Mouse (Mus musculus) limb, embryonic 15.5 days (tissue): ENCODE results near the gene Pigyl. TPM values are rescaled to one million over a fixed set of nuclear protein-coding genes. Genes with fewer than 3 reads are reported as not detected.

Experiments used
- ATAC-seq: fragments of 200-750 bp; cut with Nextera tagmentation; 2 replicates; pipeline ENCODE4 v1.8.0; 2017; ENCODE audit warnings: low read depth, moderate TSS enrichment; ENCODE audit not compliant: insufficient number of reproducible peaks, low FRiP score, low TSS enrichment
- H3K27ac ChIP-seq: fragments of 300-500 bp; sonication (generic); 2 replicates; pipeline ENCODE4 v1.5.1; 2015; ENCODE audit warnings: moderate library complexity, mild to moderate bottlenecking, inconsistent platforms
- H3K27me3 ChIP-seq: fragments of 300-500 bp; sonication (generic); 2 replicates; pipeline ENCODE4 v1.6.1; 2015; ENCODE audit warnings: inconsistent platforms
- H3K36me3 ChIP-seq: fragments of 300-500 bp; sonication (generic); 2 replicates; pipeline ENCODE4 v1.6.1; 2015; ENCODE audit warnings: inconsistent platforms
- H3K4me1 ChIP-seq: fragments of 300-500 bp; sonication (generic); 2 replicates; pipeline ENCODE4 v1.6.1; 2015; ENCODE audit warnings: inconsistent platforms
- H3K4me2 ChIP-seq: fragments of 300-500 bp; sonication (generic); 2 replicates; pipeline ENCODE4 v1.6.1; 2015; ENCODE audit warnings: mild to moderate bottlenecking, inconsistent platforms
- H3K4me3 ChIP-seq: fragments of 300-500 bp; sonication (generic); 2 replicates; pipeline ENCODE4 v1.5.1; 2015; ENCODE audit warnings: mild to moderate bottlenecking, inconsistent platforms
- H3K9ac ChIP-seq: fragments of 300-500 bp; sonication (generic); 2 replicates; pipeline ENCODE4 v1.6.1; 2015; ENCODE audit warnings: inconsistent platforms
- H3K9me3 ChIP-seq: fragments of 300-500 bp; sonication (generic); 2 replicates; pipeline ENCODE4 v1.6.1; 2016; ENCODE audit warnings: inconsistent platforms
- WGBS: fragments of 180-500 bp; shearing (Covaris S2); methylation state at CpG from one replicate; pipeline ENCODE4 v1.1.7; 2015; 5-methylcytosine and 5-hydroxymethylcytosine counted together
- microRNA-seq: library from miRNA; unstranded; fragments of <30 nt; microRNA quantifications from one replicate; pipeline ENCODE4, GENCODE M21; 2016
- polyA plus RNA-seq: library from polyadenylated mRNA; unstranded; fragments of >200 nt; fragmentation: Nextera tagmentation; extraction: Ambion mirVana; gene quantifications from 2 replicates; pipeline ENCODE4 v1.2.1, GENCODE M21; 2015

Pigyl gene
- polyA plus RNA-seq, 1 experiment from 2014 or later: 78.2 TPM

- peak overlapping the region; percentile 17; the same call in 1 of the 2 replicates for H3K27ac ChIP-seq
- peak overlapping the region; percentile 61 for H3K4me3 ChIP-seq
- 1% methylated on average over 53 of the region's 54 CpGs for WGBS
- H3K27me3 ChIP-seq: no peaks in the 10 kb centered on the region
- H3K36me3 ChIP-seq: no peaks in the 10 kb centered on the region
- peak overlapping the region; percentile 71 for H3K9ac ChIP-seq
- H3K9me3 ChIP-seq: no peaks in the 10 kb centered on the region; the same call in 1 of the 2 replicates
- H3K4me1 ChIP-seq: peaks cover 6% of the 10 kb centered on the region; the same call in 1 of the 2 replicates
- ATAC-seq: 0 out of 2 replicates have a peak, but pooled peaks have one; percentile 8
- H3K4me2 ChIP-seq: peak overlapping the region; percentile 94
These were observed 8.3 kb downstream of the Pigyl start for GRCm38 (mm10) chr9:22164711-22165668.

GRCm38 (mm10) chr9:22165964-22166363, 9.3 kb downstream of the Pigyl start:
- whole genome bisulfite sequencing: 58% methylated on average over 6 of the region's 6 CpGs
- Histone ChIP-seq H3K27ac (no peak overlapping the region), H3K36me3 (no peaks in the 10 kb centered on the region), H3K4me2 (no peak overlapping the region), H3K4me3 (no peak overlapping the region), H3K9me3 (no peaks in the 10 kb centered on the region; the same call in 1 of the 2 replicates), H3K9ac (no peak overlapping the region), H3K27me3 (no peaks in the 10 kb centered on the region), H3K4me1 (peaks cover 6% of the 10 kb centered on the region; the same call in 1 of the 2 replicates)
- no peak for ATAC-seq

DNA sequence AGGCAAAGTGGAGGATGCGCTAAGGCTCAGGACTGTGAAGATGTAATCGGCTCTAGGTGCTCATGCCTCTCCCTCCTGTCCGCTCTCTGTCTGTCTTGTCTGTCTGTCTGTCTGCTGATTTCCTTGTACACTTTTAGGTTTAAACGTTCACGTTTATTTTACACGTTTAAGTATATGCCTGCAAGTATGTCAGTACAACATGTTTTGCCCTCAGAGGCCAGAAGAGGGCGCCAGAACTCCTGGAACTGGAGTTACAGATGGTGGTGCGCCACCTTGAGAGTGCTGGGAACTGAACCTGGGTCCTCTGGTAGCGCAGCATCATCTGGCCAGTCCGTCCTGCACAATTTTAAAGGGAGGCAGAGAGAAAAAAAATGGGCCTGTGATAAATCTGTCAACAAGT, 10.0 kb downstream of the Pigyl start:
- 89% methylated on average over 10 of the region's 10 CpGs for WGBS
- H3K9me3 ChIP-seq: no peaks in the 10 kb centered on the region; the same call in 1 of the 2 replicates
- H3K36me3 ChIP-seq: no peaks in the 10 kb centered on the region
- no peak overlapping the region for H3K4me3 ChIP-seq
- H3K4me1 ChIP-seq: peaks cover 6% of the 10 kb centered on the region; the same call in 1 of the 2 replicates
- H3K9ac ChIP-seq: no peak overlapping the region
- no peak overlapping the region for H3K27ac ChIP-seq
- H3K4me2 ChIP-seq: no peak overlapping the region
- no peak for ATAC-seq
- H3K27me3 ChIP-seq: no peaks in the 10 kb centered on the region

DNA sequence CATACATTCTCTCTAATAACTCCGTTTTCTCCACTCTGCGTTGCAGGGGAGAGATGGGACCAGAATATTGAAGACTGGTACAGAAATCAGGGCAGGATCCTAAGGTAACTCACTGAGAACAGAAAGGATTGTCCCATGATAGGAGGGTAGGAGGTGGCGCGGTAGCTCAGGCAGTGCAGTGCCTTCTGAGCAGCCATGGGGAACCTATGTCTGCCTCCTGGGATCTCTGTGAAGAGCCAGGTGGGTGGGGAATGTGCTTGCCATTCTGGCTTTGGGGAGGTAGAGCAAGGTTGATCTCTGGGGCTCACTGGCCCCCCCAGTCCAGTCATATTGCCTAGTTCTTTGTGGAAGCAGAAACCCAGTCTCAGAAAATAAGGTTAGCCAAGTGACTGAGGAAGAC, 11.1 kb downstream of the Pigyl start:
- Histone ChIP-seq H3K36me3 (no peaks in the 10 kb centered on the region), H3K4me3 (no peak overlapping the region), H3K27ac (no peak overlapping the region), H3K9ac (no peak overlapping the region), H3K4me2 (no peak overlapping the region), H3K9me3 (no peaks in the 10 kb centered on the region; the same call in 1 of the 2 replicates), H3K27me3 (no peaks in the 10 kb centered on the region), H3K4me1 (peaks cover 6% of the 10 kb centered on the region; the same call in 1 of the 2 replicates)
- ATAC-seq: no peak
- 98% methylated on average over 4 of the region's 4 CpGs for WGBS

DNA sequence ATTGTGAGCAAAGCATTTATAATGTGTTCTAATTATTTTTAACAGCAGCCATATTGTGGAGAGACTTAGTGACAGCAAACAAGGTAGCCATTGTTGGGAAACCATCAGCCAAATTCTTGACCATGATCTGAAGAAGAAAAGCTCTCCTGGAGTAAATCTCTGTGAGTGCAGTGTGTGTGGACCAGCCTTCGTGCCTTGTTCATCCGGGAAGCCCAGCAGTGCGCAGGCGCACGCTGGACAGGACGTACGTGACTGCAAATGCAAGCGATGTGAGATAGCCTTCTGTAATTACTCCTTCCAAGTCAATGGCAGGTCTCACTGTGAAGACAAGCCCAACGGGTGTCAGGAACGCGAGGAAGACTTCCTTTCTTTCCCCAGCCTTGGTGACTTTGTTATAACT, 12.7 kb downstream of the Pigyl start:
- Histone ChIP-seq H3K36me3 (no peaks in the 10 kb centered on the region), H3K27ac (no peak overlapping the region), H3K4me2 (no peak overlapping the region), H3K9me3 (no peaks in the 10 kb centered on the region; the same call in 1 of the 2 replicates), H3K27me3 (no peaks in the 10 kb centered on the region), H3K4me3 (no peak overlapping the region), H3K4me1 (peaks cover 6% of the 10 kb centered on the region; the same call in 1 of the 2 replicates), H3K9ac (no peak overlapping the region)
- 93% methylated on average over 11 of the region's 11 CpGs for WGBS
- ATAC-seq: no peak

DNA sequence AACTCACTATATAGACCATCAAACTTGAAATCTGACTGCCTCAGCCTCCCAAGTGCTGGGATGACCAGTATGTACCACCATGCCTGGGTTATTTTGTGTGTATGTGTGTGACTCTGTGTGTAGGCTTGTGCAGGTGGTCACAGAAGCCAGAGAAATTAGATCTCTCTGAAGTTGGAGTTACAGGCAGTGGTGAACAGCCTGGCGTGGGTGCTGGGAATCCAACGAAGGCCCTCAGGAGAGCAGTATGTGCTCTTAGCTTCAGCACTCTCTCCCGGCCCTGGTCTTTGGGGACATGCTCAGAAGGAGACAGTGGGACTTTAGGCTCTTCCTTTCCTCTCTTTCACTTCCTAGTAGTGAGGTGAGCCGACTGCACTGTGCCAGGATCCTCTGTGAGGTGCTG, 15.7 kb downstream of the Pigyl start:
- Histone ChIP-seq H3K9ac (no peak overlapping the region), H3K4me2 (no peak overlapping the region), H3K4me3 (no peak overlapping the region), H3K36me3 (no peaks in the 10 kb centered on the region), H3K27ac (no peak overlapping the region), H3K27me3 (no peaks in the 10 kb centered on the region), H3K4me1 (no peaks in the 10 kb centered on the region), H3K9me3 (no peaks in the 10 kb centered on the region)
- 78% methylated on average over 4 of the region's 4 CpGs for WGBS
- ATAC-seq: no peak

DNA sequence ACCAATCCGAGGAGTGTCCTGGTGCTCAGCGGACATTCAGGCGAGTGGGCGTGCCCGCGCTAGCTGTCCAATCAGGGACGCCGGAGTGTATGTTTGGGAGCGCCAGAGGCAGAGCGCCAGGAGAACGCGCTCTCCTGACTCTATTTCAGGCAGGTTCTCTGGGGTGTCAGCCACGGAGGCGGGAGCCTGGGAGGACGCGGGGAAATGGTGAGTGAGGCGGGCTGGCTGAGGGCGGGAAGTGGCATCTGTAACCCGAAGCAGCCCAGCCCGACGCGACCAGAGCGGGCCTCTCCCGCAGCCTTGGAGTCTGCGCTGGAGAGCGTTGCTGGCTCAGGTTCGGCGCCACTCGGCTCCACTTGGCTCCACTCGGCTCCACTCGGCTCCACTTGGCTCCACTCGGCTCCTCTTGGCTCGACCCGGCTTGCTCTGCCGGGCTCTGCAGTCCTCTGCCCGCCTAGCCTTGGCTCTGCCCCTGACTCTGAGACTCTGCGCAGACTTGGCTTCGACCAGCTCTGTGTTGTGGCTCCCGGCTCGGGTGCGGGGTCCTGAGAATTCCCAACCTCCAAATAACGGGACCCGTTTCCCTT, 31.5 kb downstream of the Pigyl start, which contains the start of gene Zfp872:
Gene Zfp872 (plus strand): TSS at position 66 of the 587 bp plus-strand sequence.
- Histone ChIP-seq H3K9me3 (no peaks in the 10 kb centered on the region), H3K27me3 (no peaks in the 10 kb centered on the region), H3K4me2 (peak within 1 kb of the TSS; percentile 77), H3K4me3 (peak within 1 kb of the TSS; percentile 46), H3K27ac (peak within 1 kb of the TSS; percentile 18; the same call in 1 of the 2 replicates), H3K36me3 (no peaks in the 10 kb centered on the region), H3K4me1 (peaks cover 9% of the 10 kb centered on the region), H3K9ac (peak within 1 kb of the TSS; percentile 29)
- WGBS: 8% methylated on average over 43 of the region's 43 CpGs
- peak; percentile 77 for ATAC-seq

DNA sequence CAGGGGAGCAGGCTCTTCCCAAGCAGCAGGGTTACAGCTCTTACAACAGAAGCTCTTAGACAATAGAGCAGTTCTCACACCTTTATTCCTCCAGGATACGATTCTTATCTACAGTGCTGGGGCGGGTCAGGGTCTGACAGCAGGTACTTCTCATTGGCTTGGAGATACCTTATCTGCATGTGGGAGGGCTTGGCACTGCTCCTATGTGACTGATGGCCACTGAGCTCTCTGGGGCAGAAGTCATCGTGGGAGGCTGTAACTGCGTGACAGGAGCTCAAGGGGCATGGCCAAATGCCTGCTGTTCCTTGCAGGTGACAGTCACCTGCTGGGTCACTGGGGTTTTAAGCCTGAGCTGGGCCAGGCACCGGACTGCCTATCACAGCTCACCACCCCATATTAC, 39.8 kb downstream of the Pigyl start:
- 41% methylated on average over 5 of the region's 5 CpGs for WGBS

More for the DNA sequence above, 39.8 kb downstream of the Pigyl start:
- Histone ChIP-seq H3K36me3 (no peaks in the 10 kb centered on the region), H3K4me1 (no peaks in the 10 kb centered on the region), H3K9ac (no peak overlapping the region), H3K27me3 (no peaks in the 10 kb centered on the region), H3K9me3 (peaks cover 20% of the 10 kb centered on the region; the same call in 1 of the 2 replicates), H3K27ac (no peak overlapping the region), H3K4me2 (no peak overlapping the region), H3K4me3 (no peak overlapping the region)
- ATAC-seq: no peak

Small RNA genes within 50 kb of the gene (microRNA-seq; reads per million reads assigned to microRNA genes)
- not detected for gene Mir7084

Other genes with a start within 250 kb of the Pigyl start
- 57.3 and 57.7 TPM in 2 replicates for gene Rab3d, start 238.7 kb upstream of the Pigyl start, polyA plus RNA-seq
- gene Ccdc159, start 229.4 kb upstream of the Pigyl start, polyA plus RNA-seq: 3.2 and 4.1 TPM in 2 replicates
- gene Tmem205, start 229.3 kb upstream of the Pigyl start, polyA plus RNA-seq: 53.4 and 56.0 TPM in 2 replicates
- 8.4 and 8.7 TPM in 2 replicates for gene Plppr2, start 219.8 kb upstream of the Pigyl start, polyA plus RNA-seq
- 7.0 and 9.2 TPM in 2 replicates for gene Swsap1, start 201.1 kb upstream of the Pigyl start, polyA plus RNA-seq
- gene Epor, start 193.3 kb upstream of the Pigyl start, polyA plus RNA-seq: 6.0 and 6.4 TPM in 2 replicates
- gene Rgl3, start 167.4 kb upstream of the Pigyl start, polyA plus RNA-seq: 0.70 and 0.87 TPM in 2 replicates
- 0.58 and 0.65 TPM in 2 replicates for gene Ccdc151, start 154.2 kb upstream of the Pigyl start, polyA plus RNA-seq
- 111 and 117 TPM in 2 replicates for gene Prkcsh, start 154.0 kb upstream of the Pigyl start, polyA plus RNA-seq
- gene Elavl3, start 104.8 kb upstream of the Pigyl start, polyA plus RNA-seq: 0.05 and 0.10 TPM in 2 replicates
- not detected in 2 replicates for gene Gm49318, start 85.6 kb upstream of the Pigyl start, polyA plus RNA-seq
- gene Zfp653, start 85.5 kb upstream of the Pigyl start, polyA plus RNA-seq: 9.6 and 10.9 TPM in 2 replicates
- 38.4 and 39.6 TPM in 2 replicates for gene Ecsit, start 71.4 kb upstream of the Pigyl start, polyA plus RNA-seq
- 3.1 and 4.2 TPM in 2 replicates for gene Cnn1, start 57.6 kb upstream of the Pigyl start, polyA plus RNA-seq
- gene Elof1, start 39.7 kb upstream of the Pigyl start, polyA plus RNA-seq: 164 and 173 TPM in 2 replicates
- gene Acp5, start 21.1 kb upstream of the Pigyl start, polyA plus RNA-seq: 31.2 and 46.5 TPM in 2 replicates
- 0.19 and 0.26 TPM in 2 replicates for gene Zfp872, start 31.2 kb downstream of the Pigyl start, polyA plus RNA-seq
- gene Zfp809, start 68.9 kb downstream of the Pigyl start, polyA plus RNA-seq: 16.5 and 17.7 TPM in 2 replicates
- 4.0 and 4.8 TPM in 2 replicates for gene Zfp599, start 103.0 kb downstream of the Pigyl start, polyA plus RNA-seq
- gene Zfp810, start 150.8 kb downstream of the Pigyl start, polyA plus RNA-seq: 17.2 and 17.5 TPM in 2 replicates
- 35.4 and 38.1 TPM in 2 replicates for gene Anln, start 232.3 kb downstream of the Pigyl start, polyA plus RNA-seq